In genomic region chr7:25179606-25180161, GRCm38 (mm10) we compare ENCODE assay signal across 9 mouse cellular contexts. TPM values are rescaled to one million over a fixed set of nuclear protein-coding genes. Genes with fewer than 3 reads are reported as not detected.
A peak's percentile ranks its signal among the peaks of the same experiment; 100 is the strongest.
DNase-seq lines count a peak whose midpoint lies in the region; ATAC-seq and TF ChIP-seq lines count a peak whose summit lies in the region.
"Had no signal": no experiment of that assay in that cellular context is flagged by ENCODE, and none has a peak within 500 bp of the region (broad histone marks: within the 10 kb centered on the region; RNA-seq: fewer than 3 reads in every experiment).

Gene Pou2f2 (minus strand): TSS chr7:25179726.

- no peaks in the 10 kb centered on the region for H3K36me3 ChIP-seq in embryonic facial prominence, embryonic 14.5 days (ENCODE audit: control insufficient read depth, insufficient read depth, low read length)
- H3K36me3 ChIP-seq in heart, embryonic 11.5 days (ENCODE audit: control insufficient read depth, insufficient read depth, low read length) = no peaks in the 10 kb centered on the region
- no peaks in the 10 kb centered on the region for H3K36me3 ChIP-seq in kidney, postnatal 0 days (ENCODE audit: insufficient read depth, low read length)
- no peaks in the 10 kb centered on the region for H3K36me3 ChIP-seq in midbrain, embryonic 16.5 days (ENCODE audit: control insufficient read depth, insufficient read depth, low read length)
- no peaks in the 10 kb centered on the region for H3K36me3 ChIP-seq in splenic B cell, adult 2 months (ENCODE audit: control insufficient read depth, insufficient read depth, low read length, poor library complexity, severe bottlenecking)
- H3K36me3 ChIP-seq: G1E had no signal

- DNase-seq in B cell, adult 2 months = peak; percentile 56 to 67
- peak; percentile 77 to 80 for DNase-seq in adrenal gland, postnatal 36 days
- peak; percentile 89 for DNase-seq in embryonic facial prominence, embryonic 14.5 days (ENCODE audit: low spot score)
- DNase-seq in kidney, postnatal 0 days (ENCODE audit: low spot score) = peak; percentile 75
- peak; percentile 65 for DNase-seq in liver
- DNase-seq in splenic B cell, adult 2 months (ENCODE audit: low read depth, low spot score) = peak; percentile 68

- H3K9me3 ChIP-seq in embryonic facial prominence, embryonic 14.5 days (ENCODE audit: control insufficient read depth, low read length) = no peaks in the 10 kb centered on the region
- no peaks in the 10 kb centered on the region for H3K9me3 ChIP-seq in heart, embryonic 11.5 days (replicated peaks; ENCODE audit: control insufficient read depth, low read length)
- no peaks in the 10 kb centered on the region for H3K9me3 ChIP-seq in kidney, postnatal 0 days (replicated peaks; ENCODE audit: low read length)
- no peaks in the 10 kb centered on the region for H3K9me3 ChIP-seq in midbrain, embryonic 16.5 days (replicated peaks; ENCODE audit: control insufficient read depth, low read length, poor library complexity, severe bottlenecking)
- H3K9me3 ChIP-seq: G1E had no signal

- peak within 1 kb of the TSS; percentile 49 for H3K4me3 ChIP-seq in embryonic facial prominence, embryonic 14.5 days (ENCODE audit: low read depth, low read length)
- peak within 1 kb of the TSS; percentile 48 for H3K4me3 ChIP-seq in heart, embryonic 11.5 days (ENCODE audit: low read depth, low read length)
- H3K4me3 ChIP-seq in kidney, postnatal 0 days (replicated peaks; ENCODE audit: low read depth, low read length) = peak within 1 kb of the TSS; percentile 38
- peak within 1 kb of the TSS; percentile 68 for H3K4me3 ChIP-seq in midbrain, embryonic 16.5 days (ENCODE audit: low read depth, low read length)

- peak within 1 kb of the TSS; percentile 56 for H3K9ac ChIP-seq in embryonic facial prominence, embryonic 14.5 days (ENCODE audit: low read depth, low read length)
- H3K9ac ChIP-seq in heart, embryonic 11.5 days (ENCODE audit: low read depth, low read length) = no peak within 1 kb of the TSS
- H3K9ac ChIP-seq in kidney, postnatal 0 days (ENCODE audit: low read depth, low read length) = no peak within 1 kb of the TSS
- H3K9ac ChIP-seq in midbrain, embryonic 16.5 days (ENCODE audit: low read depth, low read length) = peak within 1 kb of the TSS; percentile 92

- peaks cover 84% of the 10 kb centered on the region for H3K27me3 ChIP-seq in embryonic facial prominence, embryonic 14.5 days (replicated peaks; ENCODE audit: control insufficient read depth, insufficient read depth, low read length)
- H3K27me3 ChIP-seq in heart, embryonic 11.5 days (ENCODE audit: control insufficient read depth, insufficient read depth, low read length) = peaks cover 94% of the 10 kb centered on the region
- peaks cover 63% of the 10 kb centered on the region for H3K27me3 ChIP-seq in kidney, postnatal 0 days (ENCODE audit: insufficient read depth, low read length)
- no peaks in the 10 kb centered on the region; the same call in 1 of the 2 replicates for H3K27me3 ChIP-seq in midbrain, embryonic 16.5 days (ENCODE audit: control insufficient read depth, insufficient read depth, low read depth, low read length)
- H3K27me3 ChIP-seq in splenic B cell, adult 2 months (ENCODE audit: control insufficient read depth, insufficient read depth, low read length, poor library complexity, severe bottlenecking) = no peaks in the 10 kb centered on the region

- peak; percentile 41; the same call in 1 of the 2 replicates for TF ChIP-seq CTCF in kidney, postnatal 0 days (IDR thresholded peaks at IDR 0.05; ENCODE audit: low read depth)

- under 1% methylated on average over 23 of the region's 56 CpGs for WGBS in embryonic facial prominence, embryonic 14.5 days
- WGBS in heart, embryonic 11.5 days (ENCODE audit: insufficient replicate concordance) = 1% methylated on average over 24 of the region's 56 CpGs
- 2% methylated on average over 30 of the region's 56 CpGs for WGBS in kidney, postnatal 0 days
- WGBS in midbrain, embryonic 16.5 days = 1% methylated on average over 36 of the region's 56 CpGs

- peaks cover 5% of the 10 kb centered on the region; the same call in 1 of the 2 replicates for H3K4me1 ChIP-seq in embryonic facial prominence, embryonic 14.5 days (ENCODE audit: control insufficient read depth, insufficient read depth, low read length)
- H3K4me1 ChIP-seq in heart, embryonic 11.5 days (ENCODE audit: control insufficient read depth, insufficient read depth, low read length) = peaks cover 8% of the 10 kb centered on the region; the same call in 1 of the 2 replicates
- peaks cover 5% of the 10 kb centered on the region; the same call in 1 of the 2 replicates for H3K4me1 ChIP-seq in kidney, postnatal 0 days (replicated peaks; ENCODE audit: insufficient read depth, low read length)
- peaks cover 38% of the 10 kb centered on the region for H3K4me1 ChIP-seq in midbrain, embryonic 16.5 days (ENCODE audit: control insufficient read depth, insufficient read depth, low read length)

- peak; percentile 95 for ATAC-seq in embryonic facial prominence, embryonic 14.5 days (ENCODE audit: low read depth)
- ATAC-seq in heart, embryonic 11.5 days (replicated peaks; ENCODE audit: insufficient number of reproducible peaks, low FRiP score, low TSS enrichment) = peak; percentile 68; the same call in 1 of the 2 replicates
- ATAC-seq in kidney, postnatal 0 days (replicated peaks; ENCODE audit: low FRiP score, low read depth) = peak; percentile 74
- ATAC-seq in midbrain, embryonic 16.5 days = peak; percentile 93

- H3K27ac ChIP-seq in embryonic facial prominence, embryonic 14.5 days (replicated peaks; ENCODE audit: low read depth, low read length) = no peak within 1 kb of the TSS
- no peak within 1 kb of the TSS for H3K27ac ChIP-seq in heart, embryonic 11.5 days (ENCODE audit: low read depth, low read length)
- no peak within 1 kb of the TSS for H3K27ac ChIP-seq in kidney, postnatal 0 days
- H3K27ac ChIP-seq in midbrain, embryonic 16.5 days (ENCODE audit: low read length) = peak within 1 kb of the TSS; percentile 100

- peak within 1 kb of the TSS; percentile 87 for H3K4me2 ChIP-seq in embryonic facial prominence, embryonic 14.5 days (ENCODE audit: low read depth, low read length)
- H3K4me2 ChIP-seq in heart, embryonic 11.5 days = peak within 1 kb of the TSS; percentile 83
- peak within 1 kb of the TSS; percentile 78 for H3K4me2 ChIP-seq in kidney, postnatal 0 days (ENCODE audit: low read length)
- peak within 1 kb of the TSS; percentile 92 for H3K4me2 ChIP-seq in midbrain, embryonic 16.5 days (ENCODE audit: low read length)

RNA-seq across cellular contexts. Expression of gene Pou2f2, which starts in this region (rescaled TPM):
- total RNA-seq in adrenal gland, postnatal 36 days (2021) = 1 to 10 TPM in 1 of 2 experiments, under 1 TPM in 1; 0.86 to 1.3 TPM
- 1.5 TPM in 2 replicates for polyA plus RNA-seq in embryonic facial prominence, embryonic 14.5 days (2014; fragmentation: Nextera tagmentation; extraction: Ambion mirVana)
- polyA plus RNA-seq in heart, embryonic 11.5 days (2014; fragmentation: Nextera tagmentation; extraction: Ambion mirVana) = 0.68 and 0.83 TPM in 2 replicates
- 0.45 and 0.59 TPM in 2 replicates for polyA plus RNA-seq in kidney, postnatal 0 days (2015; fragmentation: Nextera tagmentation; extraction: Ambion mirVana)
- 42.9 and 56.4 TPM in 2 replicates for polyA plus RNA-seq in midbrain, embryonic 16.5 days (2015; fragmentation: Nextera tagmentation; extraction: Ambion mirVana)

Comparison
In these comparisons a context has a peak if more than half of its experiments do, and no peak if none do; other contexts are left out.
1. RNA of gene Pou2f2 (polyA plus RNA-seq): 42.9 to 56.4 TPM in midbrain, embryonic 16.5 days; 1.5 TPM in embryonic facial prominence, embryonic 14.5 days, 0.68 to 0.83 TPM in heart, embryonic 11.5 days and 0.45 to 0.59 TPM in kidney, postnatal 0 days; every median in the first group is over 10 times any median in the second.
2. Peak in ATAC-seq, H3K4me3 ChIP-seq and H3K4me2 ChIP-seq in heart, embryonic 11.5 days; RNA of the gene not detected or under 1 TPM.
3. Peak in DNase-seq, ATAC-seq, H3K4me3 ChIP-seq and H3K4me2 ChIP-seq in kidney, postnatal 0 days; RNA of the gene not detected or under 1 TPM.
4. H3K9ac ChIP-seq: peak in embryonic facial prominence, embryonic 14.5 days (single experiment) and midbrain, embryonic 16.5 days (single experiment); none in heart, embryonic 11.5 days (single experiment) and kidney, postnatal 0 days (single experiment).
5. Peak in every context shown above with its lines, with median percentiles within 50 percentile points of each other: DNase-seq, ATAC-seq, H3K4me2 ChIP-seq and H3K4me3 ChIP-seq.